Mouse (Mus musculus) cerebellum, postnatal 25 days (tissue): ENCODE results near the gene Hspa8.
A peak's percentile ranks its signal among the peaks of the same experiment; 100 is the strongest.
"Not testable (repeated sequence)": the region's sequence is repeated elsewhere in the genome, so short reads cannot be mapped to it uniquely, and the experiment has no call there.

ENCODE experiments used
- DNase-seq, 2 experiments: peaks; one replicate each; pipeline ENCODE4 v3.0.0; 2021; ENCODE audit warnings: mixed read lengths in 2 of 2

Gene Hspa8

DNA sequence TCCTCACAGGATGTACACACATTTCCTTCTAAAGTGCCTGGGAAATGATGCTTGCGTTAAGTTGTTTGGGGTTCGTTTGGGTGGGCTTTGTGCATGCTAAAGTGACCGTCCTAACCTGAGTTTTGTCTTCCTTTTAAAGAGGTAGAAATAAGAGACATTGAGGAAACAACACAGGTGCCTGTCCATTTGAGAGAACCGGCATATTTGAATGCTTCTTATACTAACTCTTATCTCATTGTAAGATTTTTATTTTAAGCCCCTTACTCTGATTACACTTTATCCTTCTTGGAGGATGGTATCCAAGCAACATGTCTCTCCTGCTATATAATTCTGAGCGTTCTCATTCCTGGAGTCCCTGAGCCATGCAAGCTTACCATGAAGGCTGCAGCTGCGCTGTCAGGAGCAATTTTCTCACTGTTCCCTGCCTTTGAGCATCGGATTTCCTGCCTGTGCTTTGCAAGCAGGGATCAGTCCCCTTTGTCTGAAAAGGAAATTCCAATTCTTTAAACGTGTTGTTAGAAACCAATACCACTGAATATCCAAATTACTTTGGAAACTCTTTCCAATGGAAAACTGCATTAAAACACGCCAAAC is 16.3 kb upstream of the Hspa8 start:
- no peak for DNase-seq

DNA sequence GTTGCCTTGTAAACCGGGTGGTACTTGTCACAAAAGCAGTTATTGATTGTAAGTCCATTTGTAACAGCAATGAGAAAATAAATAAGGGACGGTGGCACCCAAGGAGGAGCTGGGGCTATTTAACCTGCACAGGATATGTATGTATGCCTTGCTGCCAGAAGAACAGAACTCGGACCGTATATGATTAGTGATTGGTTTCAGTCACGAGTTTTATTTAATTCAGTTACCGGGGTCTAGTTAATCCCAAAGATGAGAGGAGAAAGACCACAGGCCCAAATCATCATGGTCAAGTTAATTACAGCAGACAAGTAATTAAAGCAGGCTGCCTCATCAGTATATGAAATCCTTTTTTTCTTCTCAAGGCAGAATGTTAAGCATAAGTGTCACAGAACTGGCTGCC is 15.3 kb upstream of the Hspa8 start:
- DNase-seq, result no peak

DNA sequence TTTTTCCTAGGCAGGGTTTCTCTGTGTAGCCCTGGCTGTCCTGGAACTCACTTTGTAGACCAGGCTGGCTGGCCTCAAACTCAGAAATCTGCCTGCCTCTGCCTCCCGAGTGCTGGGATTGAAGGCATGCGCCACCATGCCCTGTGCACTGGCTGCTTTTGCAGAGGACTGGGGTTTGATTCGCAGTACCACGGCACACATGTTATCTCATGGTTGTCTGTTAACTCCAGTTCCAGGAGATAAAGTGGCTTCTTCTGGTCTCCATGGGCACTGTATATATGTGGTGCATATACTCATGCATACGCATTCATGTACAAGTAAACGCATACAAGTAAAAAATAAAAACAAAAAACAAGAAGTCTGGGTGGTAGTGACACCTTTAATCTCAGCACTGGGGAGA is 14.0 kb upstream of the Hspa8 start:
- not testable (repeated sequence) for DNase-seq

DNA sequence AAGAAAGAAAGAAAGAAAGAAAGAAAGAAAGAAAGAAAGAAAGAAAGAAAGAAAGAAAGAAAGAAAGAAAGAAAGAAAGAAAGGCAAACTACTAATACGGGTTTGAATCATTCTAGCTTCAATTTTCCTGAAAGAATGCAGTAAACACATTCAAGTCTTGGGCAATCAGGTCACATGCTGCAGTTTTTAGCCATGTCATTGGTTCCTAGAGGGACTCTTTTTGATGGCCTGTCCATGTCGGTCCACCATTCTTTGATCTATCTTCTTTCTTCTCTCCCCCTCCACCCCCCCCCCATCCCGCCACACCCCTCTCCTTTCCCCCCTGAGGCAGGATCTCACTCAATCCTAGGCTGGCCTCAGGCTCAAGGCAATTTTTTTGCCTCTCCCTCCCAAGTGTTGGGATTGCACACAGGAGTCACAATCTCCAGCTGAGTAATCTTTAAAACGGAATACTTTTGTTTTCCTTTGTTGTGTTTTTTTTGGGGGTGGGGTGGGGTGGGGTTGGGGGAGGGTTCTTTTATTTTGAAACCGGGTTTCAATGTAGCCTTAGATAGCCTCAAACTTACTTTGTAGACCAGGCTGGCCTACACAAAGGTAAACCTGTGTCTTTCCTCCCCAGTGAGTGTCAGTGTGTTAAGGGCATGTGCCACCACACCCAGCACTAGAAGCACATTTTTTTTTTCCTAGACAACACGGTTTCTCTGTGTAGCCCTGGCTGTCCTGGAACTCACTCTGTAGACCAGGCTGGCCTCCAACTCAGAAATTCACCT is 8.7 kb upstream of the Hspa8 start:
- DNase-seq, result no peak

DNA sequence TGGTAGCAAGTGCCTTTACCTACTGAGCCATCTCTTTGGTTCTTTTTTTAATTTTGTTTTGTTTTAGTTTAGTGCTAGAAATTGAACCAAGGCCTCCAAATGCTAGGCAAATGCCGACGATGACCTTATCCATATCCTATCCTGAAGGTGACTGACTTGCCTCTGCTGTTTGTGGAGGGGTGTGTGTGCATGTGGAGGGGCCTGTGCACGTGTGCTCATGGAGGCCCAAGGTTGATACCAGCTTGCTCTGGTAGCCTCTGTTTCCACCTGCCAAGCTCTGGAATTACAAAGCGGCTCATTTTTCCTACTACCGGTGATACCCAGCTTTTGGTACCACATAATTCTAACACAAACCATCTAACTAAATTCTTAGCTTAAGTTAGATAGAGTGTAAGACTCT is 7.2 kb upstream of the Hspa8 start:
- DNase-seq, result no peak

DNA sequence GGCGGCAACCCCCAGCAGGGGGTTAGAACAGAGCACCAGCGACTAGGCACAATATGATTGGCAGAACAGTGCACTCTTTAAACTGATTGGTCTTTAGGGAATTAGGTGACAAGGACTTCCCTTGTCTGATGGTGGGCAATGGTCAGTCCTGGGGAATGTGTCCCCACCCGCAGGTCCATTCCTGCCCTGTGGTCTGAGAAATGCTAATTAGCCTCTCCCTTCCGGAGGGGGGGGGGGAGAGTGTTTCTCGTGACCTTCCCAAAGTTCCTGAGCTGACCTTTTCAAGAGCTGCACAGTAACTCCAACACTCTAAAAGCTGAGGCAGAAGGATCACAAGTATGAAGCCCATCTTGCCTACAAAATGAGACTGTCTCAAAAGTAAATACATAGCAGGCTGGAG is 6.5 kb upstream of the Hspa8 start:
- DNase-seq, result no peak

DNA sequence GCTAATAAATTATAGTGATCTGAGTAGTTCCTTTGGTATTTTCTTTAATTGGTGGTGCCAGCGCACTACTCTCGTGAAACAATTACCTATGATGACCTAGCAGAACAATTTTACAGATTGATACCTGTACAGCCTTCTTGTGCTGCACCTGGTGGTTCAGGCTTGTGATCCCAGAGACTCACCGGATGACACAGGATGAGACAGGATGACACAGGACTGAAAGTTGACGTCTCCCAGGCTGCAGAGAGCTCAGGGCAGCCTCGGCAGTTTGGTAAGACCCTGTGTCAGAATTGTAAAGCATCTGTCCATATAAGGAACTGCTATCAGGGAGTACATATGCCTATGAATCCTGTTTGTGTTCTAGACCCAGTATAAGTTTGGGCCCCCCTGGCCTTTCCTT is 5.9 kb upstream of the Hspa8 start:
- no peak for DNase-seq

DNA sequence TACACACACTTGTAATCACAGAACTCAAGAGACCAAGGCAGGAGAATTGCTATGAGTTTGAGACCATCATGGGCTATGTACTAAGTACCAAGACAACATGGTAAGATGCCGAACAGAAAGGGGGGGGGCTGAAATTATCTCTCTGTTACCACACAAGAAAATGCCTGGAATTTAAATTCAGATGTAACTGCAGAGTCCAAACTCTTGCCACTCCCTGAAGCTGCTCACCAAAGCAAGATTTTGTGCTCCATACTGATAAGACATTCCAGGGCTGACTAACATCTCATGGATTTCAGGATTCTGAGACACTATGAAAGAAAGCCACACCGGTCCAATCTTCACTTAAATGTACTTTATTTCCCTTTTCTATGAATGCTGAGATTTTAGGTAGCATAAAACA is 5.2 kb upstream of the Hspa8 start:
- no peak for DNase-seq

DNA sequence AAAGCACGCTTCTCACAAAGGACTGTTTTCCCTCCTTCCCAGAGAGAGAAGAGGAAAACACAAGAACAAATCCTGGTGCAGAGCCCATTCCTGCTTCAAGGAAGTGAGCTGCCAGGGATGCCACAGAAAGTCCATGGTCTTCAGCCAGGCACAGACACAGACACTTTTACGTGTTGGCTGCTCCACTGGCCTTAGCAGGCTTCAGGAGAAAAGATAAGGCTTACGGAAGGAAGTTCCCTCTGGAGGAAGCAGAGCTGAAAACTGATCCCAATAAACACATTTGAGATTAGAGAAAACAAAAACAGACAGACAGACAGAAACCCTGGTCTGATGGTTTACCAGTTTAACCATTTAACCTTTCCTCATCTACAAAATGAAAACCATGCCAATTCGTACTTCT is 4.7 kb upstream of the Hspa8 start:
- no peak for DNase-seq

DNA sequence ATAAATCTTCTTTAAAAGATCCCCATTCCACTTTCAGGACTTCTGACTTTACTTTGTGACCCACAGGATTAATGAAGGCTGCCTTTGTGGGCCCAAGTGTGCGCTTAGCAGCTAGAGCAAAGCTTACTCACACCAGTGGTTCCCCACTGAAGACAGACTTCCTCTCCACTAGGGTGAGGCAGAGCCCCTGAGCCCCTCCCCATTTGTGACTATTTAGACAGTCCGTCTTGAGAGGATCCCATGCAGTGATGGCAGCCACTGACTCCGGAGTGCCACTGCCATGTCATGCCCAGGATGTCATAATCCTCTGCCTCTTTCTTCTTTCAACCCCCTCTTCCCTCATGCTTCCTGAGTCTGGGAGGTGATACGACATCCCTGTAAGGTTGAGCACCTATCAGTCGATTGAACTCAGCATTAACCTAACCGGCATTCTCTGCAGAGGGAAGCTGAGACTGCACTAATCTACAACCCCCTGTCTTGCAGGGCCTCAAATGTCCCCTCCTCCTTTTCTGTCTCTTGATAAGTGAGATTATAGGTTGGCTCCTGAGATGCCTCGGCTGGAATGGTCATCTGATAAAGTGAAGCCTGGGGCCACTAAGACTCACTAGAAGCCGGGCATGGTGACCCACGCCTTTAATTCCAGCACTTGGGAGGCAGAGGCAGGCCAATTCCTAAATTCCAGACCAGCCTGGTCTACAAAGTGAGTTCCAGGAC is 2.4 kb upstream of the Hspa8 start:
- DNase-seq, result no peak

DNA sequence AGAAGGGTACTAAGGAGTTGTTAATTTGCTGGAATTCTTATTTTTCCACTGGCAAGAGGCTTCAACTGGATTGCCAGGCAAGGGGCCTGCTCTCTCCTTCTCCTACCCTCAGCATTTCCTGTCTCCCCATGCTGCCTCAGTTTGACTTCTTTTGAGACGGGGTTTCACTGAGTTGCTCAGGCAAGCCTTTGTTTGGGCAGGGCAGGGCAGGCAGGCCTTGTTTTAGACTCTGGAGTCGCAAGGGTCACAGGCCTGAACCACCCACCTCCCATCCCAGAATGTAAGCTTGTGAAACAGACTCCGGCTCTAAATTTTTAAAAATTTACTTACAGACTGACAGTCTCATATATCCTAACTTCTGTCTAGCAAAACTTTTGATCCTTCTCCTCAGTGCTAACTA is 1.7 kb upstream of the Hspa8 start:
- DNase-seq, result peak in 1 of 2 experiments; percentile 27

DNA sequence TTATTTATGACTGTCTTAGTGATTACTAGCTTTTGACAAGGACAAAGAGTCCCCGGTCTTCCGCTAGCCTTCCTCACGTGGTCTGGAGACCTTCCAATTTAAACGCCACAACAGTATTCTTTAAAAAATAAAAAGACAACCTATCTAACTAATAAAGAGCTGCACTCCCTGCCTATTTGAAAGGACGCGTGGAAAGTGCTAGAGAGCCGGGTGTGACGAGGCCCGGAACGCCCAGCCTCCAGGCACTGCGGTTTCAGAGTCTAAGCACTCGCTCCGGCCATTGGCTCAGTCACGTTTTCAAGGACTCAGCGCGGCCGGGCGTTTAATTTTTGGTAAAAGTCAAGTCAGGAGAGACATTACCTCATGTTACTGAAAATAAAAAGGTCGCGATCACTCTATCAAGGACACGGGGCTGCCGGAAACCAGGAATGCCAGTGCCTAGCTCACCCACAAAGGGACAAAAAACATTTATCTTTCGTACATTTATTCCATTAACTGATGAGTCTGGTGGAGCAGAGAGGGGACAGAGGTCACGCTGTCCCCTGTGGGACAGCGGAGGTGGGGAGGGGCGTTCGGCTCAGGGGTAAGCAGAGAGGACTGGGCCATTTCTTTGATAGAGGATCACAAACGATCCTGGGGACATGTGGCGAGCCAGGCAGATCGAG is 815 bp upstream of the Hspa8 start:
- DNase-seq, result peak; percentile 85 to 86

DNA sequence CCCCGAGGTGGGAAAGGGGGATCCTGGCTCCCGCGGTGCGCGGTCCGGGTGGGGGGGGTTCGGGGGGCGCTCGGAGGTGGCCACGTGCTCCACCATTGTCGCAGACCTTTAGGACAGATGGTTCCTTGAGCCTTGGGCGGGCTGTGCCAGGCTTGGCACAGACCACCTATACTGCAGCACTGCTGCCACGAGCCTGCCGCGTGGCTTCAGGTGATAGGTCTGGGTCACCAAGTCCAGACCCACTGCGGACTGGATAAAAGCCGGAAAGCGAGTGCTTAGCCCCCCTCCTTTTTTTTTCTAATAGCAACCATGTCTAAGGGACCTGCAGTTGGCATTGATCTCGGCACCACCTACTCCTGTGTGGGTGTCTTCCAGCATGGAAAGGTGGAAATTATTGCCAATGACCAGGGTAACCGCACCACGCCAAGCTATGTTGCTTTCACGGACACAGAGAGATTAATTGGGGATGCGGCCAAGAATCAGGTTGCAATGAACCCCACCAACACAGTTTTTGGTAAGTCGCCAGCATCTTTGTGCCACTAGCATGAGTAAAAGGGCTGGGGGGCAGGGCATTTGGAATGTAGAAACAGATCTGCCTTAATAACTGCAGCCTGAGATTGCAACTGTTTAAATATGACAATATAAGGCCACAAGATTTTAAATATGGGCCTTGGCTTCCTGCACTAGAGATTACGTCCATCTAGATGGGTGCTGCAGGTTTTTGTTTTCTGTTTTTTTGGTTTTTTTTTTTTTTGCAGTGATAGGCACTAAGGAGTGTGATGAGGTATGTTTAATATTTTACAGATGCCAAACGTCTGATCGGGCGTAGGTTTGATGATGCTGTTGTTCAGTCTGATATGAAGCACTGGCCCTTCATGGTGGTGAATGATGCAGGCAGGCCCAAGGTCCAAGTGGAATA is 1.1 kb downstream of the Hspa8 start:
- peak; percentile 80 to 84 for DNase-seq

DNA sequence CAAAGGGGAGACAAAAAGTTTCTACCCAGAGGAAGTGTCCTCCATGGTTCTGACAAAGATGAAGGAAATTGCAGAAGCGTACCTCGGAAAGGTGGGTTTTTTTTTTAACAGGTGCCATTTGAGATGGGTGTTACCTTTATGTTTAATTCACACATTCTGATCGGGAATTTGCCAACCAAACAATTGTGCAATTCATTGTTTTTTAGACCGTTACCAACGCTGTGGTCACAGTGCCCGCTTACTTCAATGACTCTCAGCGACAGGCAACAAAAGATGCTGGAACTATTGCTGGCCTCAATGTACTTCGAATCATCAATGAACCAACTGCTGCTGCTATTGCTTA is 1.7 kb downstream of the Hspa8 start:
- not testable (repeated sequence) for DNase-seq

DNA sequence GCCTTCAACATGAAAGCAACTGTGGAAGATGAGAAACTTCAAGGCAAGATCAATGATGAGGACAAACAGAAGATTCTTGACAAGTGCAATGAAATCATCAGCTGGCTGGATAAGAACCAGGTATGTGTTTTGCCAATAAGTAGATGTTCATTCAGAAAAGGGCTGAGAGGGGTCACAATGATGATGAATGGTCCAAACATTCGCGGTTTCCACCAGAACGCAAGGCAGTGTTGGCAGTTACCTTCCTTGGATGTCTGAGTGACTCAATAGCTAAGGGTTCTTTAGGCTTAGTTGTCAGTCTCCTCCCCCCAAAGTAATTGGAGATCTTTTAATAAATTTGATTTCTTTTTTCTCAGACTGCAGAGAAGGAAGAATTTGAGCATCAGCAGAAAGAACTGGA is 3.8 kb downstream of the Hspa8 start:
- not testable (repeated sequence) for DNase-seq

DNA sequence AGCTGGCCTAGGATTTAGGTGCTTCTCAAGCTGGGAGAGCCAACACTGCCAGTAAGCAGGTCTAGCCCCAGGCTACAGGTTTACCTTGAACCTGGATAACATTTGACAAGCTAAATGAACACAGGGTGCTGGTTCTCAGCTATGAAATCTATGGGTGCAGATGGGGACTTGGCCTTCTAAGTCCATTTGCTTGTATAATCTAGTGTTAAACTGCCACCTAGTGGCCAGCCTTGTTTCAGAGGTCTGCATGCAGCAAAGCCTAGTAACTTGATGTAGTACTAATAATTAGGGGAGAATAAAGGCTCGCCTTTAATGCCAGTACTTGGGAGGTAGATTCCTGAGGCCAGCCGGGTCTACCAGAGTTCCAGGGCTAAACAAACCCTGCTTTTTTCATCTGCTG is 4.5 kb downstream of the Hspa8 start:
- DNase-seq, result peak; percentile 72 to 88

DNA sequence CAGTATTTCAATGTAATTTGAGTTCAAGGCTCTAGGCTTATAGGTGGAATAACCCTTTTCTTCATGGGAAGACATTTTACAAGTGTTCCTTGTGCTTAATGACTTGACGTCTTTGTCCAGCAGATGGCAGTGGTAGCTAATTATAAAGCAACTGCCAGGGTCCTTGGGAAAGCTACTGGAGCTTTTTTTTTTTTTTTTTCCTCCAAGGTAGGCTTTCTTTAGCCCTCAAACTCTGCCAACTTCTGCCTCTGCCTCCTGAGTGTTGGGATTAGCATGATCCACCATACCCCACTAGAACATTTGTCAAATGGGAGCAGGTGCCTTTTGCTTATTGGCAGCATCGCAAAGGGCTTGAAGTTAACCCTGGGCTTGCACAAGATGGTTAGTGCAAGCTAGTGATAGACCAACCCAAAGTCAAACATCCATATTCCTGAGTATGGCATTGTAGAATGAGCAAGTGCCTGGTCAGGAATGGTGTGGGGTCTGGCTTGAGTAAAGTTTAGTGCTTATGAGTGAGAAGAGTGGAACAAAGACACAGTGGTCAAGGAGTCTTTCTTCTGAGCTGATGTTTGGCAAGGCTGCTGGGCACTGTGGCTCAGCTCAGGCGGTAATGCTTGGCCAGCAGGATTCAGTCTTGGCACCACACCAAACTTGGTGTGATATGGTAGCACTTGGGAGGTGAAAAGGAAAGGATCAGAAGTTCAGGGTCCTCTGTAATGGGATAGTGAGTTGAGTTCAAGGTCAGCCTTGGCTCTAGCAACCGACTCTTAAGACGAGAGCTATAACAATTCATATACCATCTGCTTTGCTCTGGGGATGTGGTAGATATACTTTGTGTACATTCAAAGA is 5.9 kb downstream of the Hspa8 start:
- DNase-seq, result peak; percentile 35 to 60

DNA sequence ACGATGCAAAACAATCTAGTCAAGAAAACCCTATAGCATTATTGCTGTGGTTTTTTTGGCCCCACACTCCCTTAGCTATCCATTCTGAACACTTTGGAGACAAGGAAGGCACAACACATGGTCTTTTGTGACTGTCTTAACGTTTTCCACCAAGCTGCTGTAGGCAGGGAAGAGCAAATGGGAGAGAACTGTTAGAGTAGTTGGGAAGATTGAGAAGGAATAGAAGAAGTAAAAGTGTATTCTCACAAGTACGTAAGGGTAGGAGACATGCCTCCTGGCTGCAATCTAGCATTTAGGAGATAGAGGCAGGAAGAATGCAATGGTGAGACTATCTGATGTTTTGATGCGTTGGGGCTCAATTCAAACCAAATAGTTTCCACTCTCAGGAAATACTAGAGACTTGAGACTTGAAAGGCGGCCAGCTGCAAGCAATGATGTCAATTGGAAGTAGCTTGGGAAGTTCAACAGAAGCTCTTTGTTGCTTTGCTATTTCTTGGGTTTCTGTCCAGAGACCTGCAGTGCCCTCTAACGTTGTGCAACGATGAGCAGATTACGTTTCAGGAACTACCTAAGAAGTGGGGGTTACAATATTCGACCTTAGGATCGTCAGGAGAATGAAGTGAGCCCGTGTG is 6.6 kb downstream of the Hspa8 start:
- DNase-seq, result peak in 1 of 2 experiments; percentile 27

DNA sequence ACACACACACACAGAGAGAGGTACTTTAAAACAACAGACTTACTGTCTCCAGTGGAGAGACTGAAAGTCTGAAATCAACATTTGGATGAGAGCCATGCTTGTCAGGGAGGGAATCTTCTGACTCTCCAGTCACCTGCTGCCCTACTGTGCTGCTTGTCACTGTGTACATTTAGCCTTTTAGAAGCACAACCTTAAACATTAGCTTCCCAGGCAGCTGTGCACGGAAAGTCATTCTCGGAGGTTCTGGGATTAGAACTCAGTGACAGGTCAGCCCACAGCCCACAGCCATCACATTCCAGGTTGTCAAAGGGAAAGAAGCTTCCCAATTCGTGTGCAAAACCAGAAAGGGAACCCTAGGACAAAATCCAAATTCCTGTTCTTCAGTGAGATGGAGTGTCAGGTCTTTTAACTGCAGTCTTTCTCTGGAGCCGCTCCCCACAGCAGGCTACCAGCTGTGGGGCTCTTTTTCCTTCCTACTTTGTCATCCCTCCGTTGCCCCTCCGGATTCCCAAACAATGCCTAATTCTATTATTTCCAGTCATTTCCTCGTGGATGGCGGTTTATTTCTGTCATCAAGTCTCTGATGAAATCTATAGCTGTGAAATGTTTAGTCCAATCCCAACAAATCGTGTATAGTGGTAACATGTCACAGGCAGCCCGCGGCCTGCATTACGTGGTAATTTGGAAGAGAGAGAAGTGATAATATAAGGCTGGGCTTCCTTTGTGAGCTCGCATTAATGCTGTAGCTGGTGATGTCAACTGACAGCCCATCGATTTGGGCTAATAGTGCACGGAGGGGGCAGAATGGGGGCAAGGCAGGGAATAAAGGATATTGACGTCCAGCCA is 7.5 kb downstream of the Hspa8 start:
- DNase-seq, result no peak

DNA sequence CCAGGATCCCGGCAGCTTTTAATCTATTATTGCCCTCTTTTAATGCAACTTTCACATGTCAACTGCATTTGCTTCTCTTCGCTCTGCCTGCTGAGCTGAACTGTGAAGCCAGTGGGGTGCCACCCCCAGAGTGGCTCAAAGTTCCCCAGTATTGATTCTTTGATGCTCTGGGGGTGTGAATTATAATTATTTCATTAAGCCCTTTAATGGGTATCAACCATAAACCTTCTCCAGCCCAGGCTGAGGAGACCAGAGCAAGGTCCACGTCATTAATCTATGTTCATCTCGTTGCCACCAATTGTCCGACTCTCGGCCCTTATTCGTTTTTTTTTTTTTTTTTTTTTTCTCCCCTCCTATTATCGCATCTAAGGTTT is 8.1 kb downstream of the Hspa8 start:
- no peak for DNase-seq
